Mouse (Mus musculus) heart, postnatal 0 days (tissue): ENCODE data around the gene Zmiz2. TPM values are rescaled to one million over a fixed set of nuclear protein-coding genes. Genes with fewer than 3 reads are reported as not detected.

ENCODE experiments used
- ATAC-seq: fragments of 200-750 bp; cut with Nextera tagmentation; 2 replicates; pipeline ENCODE4 v1.8.0; 2017; ENCODE audit warnings: low read depth, moderate number of reproducible peaks, moderate library complexity; ENCODE audit not compliant: insufficient read depth
- DNase-seq: peaks from one replicate; pipeline ENCODE4 v3.0.0-alpha.2; 2016; ENCODE audit warnings: low spot score
- H3K27ac ChIP-seq: fragments of 300-500 bp; sonication (generic); 2 replicates; pipeline ENCODE4 v1.5.1; 2014; ENCODE audit warnings: low read depth, mild to moderate bottlenecking
- H3K27me3 ChIP-seq: fragments of 300-500 bp; sonication (generic); 2 replicates; pipeline ENCODE4 v1.6.1; 2014; ENCODE audit warnings: low read length, mixed read lengths; ENCODE audit not compliant: control insufficient read depth, insufficient read depth
- H3K36me3 ChIP-seq: fragments of 300-500 bp; sonication (generic); replicated peaks from 2 replicates; pipeline ENCODE4 v1.6.1; 2014; ENCODE audit warnings: low read length, mixed read lengths; ENCODE audit not compliant: control insufficient read depth, insufficient read depth
- H3K4me1 ChIP-seq: fragments of 300-500 bp; sonication (generic); 2 replicates; pipeline ENCODE4 v1.6.1; 2014; ENCODE audit warnings: antibody characterized with exemption; ENCODE audit not compliant: control insufficient read depth, insufficient read depth
- H3K4me2 ChIP-seq: fragments of 300-500 bp; sonication (generic); 2 replicates; pipeline ENCODE4 v1.6.1; 2014; ENCODE audit warnings: low read depth, mild to moderate bottlenecking, low read length, moderate library complexity
- H3K4me3 ChIP-seq: fragments of 300-500 bp; sonication (generic); 2 replicates; pipeline ENCODE4 v1.5.1; 2014; ENCODE audit warnings: low read depth, low read length
- H3K9ac ChIP-seq: fragments of 300-500 bp; sonication (generic); replicated peaks from 2 replicates; pipeline ENCODE4 v1.6.1; 2014; ENCODE audit warnings: low read depth, low read length, mixed read lengths
- H3K9me3 ChIP-seq: fragments of 300-500 bp; sonication (generic); replicated peaks from 2 replicates; pipeline ENCODE4 v1.6.1; 2016; ENCODE audit warnings: low read length; ENCODE audit not compliant: control insufficient read depth
- CTCF ChIP-seq: IDR thresholded peaks from 2 replicates; pipeline ENCODE4 v1.5.1; 2016; ENCODE audit warnings: antibody characterized with exemption, control low read depth, low read depth
- EP300 ChIP-seq: IDR thresholded peaks from 2 replicates; pipeline ENCODE4 v1.6.1; 2016; ENCODE audit warnings: antibody characterized with exemption, low read depth
- WGBS: fragments of 180-500 bp; shearing (Covaris S2); extraction: QIAGEN DNeasy Blood & Tissue Kit; methylation state at CpG from one replicate; pipeline ENCODE4 v1.1.7; 2014; 5-methylcytosine and 5-hydroxymethylcytosine counted together
- polyA plus RNA-seq: library from polyadenylated mRNA; unstranded; fragments of >200 nt; fragmentation: Nextera tagmentation; extraction: Ambion mirVana; gene quantifications from 2 replicates; pipeline ENCODE4 v1.2.1, GENCODE M21; 2015
- total RNA-seq: library from RNA; depleted of rRNA; stranded (reverse); fragments of >200 nt; gene quantifications from 2 replicates; pipeline ENCODE4 v1.2.3, GENCODE M21; 2014; ENCODE audit warnings: low replicate concordance

The Zmiz2 gene
- total and polyA plus RNA-seq, 2 experiments from 2014 or later = 6.9 to 45.4 TPM

DNA sequence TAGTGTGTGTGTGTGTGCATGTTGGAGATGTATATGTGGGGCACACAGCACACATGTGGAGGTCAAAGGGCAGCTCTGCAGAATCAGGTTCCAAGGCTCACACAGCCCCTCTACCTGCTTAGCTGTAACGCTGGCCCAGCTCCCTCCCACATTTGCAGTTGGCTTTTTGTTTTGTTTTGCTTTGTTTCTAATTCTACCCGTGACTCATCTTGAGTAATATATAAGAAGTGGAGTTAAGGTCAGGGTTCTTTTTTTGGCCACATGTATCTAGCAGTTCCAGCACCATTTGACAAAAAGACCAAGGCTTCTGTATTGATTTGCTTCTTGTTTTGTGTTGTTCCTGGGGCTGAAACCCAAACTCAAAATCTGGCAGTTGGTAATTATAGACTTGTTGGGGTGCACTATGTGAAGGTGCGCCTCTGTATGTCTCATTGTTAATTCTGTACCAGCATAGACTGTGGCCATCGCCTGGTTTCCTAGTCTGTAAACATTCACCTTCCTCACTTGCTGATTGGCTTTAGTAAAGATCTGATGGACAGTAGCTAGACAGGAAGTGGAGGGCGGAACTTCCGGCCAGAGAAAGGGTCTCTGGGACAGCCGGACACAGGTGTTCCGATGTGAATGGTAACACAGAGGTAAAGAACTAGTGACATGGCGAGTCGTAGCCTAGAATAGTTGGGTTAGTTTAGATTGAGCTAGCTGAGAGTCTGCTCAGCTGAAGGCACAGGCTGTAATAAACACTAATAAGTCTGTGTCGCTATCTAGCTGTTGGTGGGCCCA is 17.3 kb upstream of the Zmiz2 start:
- no peaks in the 10 kb centered on the region for H3K36me3 ChIP-seq
- H3K4me3 ChIP-seq = no peak overlapping the region
- ATAC-seq (no peak), DNase-seq (no peak)
- no peak for TF ChIP-seq EP300
- no peak for TF ChIP-seq CTCF
- no peaks in the 10 kb centered on the region for H3K27me3 ChIP-seq
- WGBS = 85% methylated on average over 11 of the region's 11 CpGs
- H3K9me3 ChIP-seq = no peaks in the 10 kb centered on the region
- H3K9ac ChIP-seq = no peak overlapping the region
- H3K4me2 ChIP-seq = no peak overlapping the region
- H3K27ac ChIP-seq = no peak overlapping the region
- no peaks in the 10 kb centered on the region for H3K4me1 ChIP-seq

DNA sequence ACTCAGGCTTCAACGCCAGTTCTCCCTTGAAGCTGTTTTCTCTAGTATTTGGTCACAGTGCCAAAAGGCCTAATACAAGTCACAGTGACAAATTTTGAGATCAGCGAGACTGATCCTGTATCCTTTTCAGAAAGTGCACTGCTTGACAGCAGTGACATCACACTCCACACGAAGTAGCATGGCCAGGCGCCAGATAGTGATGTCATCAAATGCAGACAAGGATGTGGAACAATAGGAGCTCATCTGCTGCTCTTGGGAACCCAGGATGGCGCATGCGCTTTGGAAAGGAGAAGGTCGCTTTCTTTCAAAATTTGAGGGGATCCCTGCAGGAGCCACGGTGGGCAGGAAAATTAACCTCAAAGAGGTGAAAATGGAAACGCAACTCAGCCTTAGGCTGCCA is 16.1 kb upstream of the Zmiz2 start:
- Histone ChIP-seq H3K36me3 (no peaks in the 10 kb centered on the region), H3K27me3 (no peaks in the 10 kb centered on the region), H3K9me3 (no peaks in the 10 kb centered on the region), H3K4me3 (no peak overlapping the region), H3K9ac (no peak overlapping the region), H3K4me1 (no peaks in the 10 kb centered on the region), H3K27ac (no peak overlapping the region), H3K4me2 (no peak overlapping the region)
- ATAC-seq (no peak), DNase-seq (no peak)
- WGBS = 79% methylated on average over 9 of the region's 9 CpGs
- no peak for TF ChIP-seq CTCF
- TF ChIP-seq EP300 = no peak

DNA sequence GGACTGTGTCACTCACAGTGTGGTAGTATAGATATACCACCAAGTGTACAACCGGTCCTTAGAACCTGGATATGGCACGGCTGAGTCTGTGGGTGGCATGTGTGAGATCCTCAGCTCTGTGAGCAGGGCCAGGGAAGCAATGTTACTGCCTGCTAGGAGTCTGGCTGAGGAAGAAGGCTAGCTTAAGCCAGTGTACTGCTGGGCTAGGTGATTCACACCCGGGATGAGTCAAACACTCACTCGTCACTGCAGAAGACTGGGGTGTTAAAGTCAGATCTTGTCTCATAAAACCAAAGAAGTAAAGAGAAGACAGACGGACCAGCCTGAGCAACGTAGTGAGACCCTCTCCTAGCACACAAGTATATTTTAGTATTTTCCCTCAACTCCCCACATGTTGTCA is 8.0 kb upstream of the Zmiz2 start:
- H3K4me1 ChIP-seq = no peaks in the 10 kb centered on the region
- TF ChIP-seq EP300 = no peak
- TF ChIP-seq CTCF = no peak
- WGBS = 77% methylated on average over 6 of the region's 6 CpGs

DNA sequence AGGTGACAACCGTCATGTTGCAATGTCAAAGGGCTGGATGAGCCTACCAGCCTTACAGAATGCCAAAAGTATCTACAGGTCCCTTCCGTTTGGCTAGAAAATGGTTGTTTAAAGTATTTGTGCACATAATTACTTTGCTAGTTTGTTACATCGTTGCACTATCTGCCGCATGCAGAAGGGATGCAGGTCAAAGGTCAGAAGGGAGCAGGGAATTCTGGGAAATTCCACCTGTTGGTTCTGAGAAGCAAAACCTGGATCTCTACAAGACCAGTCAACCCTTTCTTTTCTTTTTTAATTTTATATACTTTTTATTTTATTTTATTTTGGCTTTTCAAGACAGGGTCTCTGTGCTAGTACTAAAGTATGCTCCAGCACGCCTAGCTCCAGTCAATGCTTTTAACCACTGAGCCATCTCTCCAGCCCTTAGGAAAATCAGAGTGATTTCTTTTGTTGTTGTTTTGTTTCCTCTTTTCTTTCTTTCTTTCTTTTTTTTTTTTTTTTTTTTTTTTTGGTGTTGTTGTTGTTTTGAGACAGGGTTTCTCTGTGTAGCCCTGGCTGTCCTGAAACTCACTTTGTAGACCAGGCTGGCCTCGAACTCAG is 648 bp upstream of the Zmiz2 start:
- H3K27me3 ChIP-seq = no peaks in the 10 kb centered on the region
- H3K36me3 ChIP-seq = 0 out of 2 replicates have a peak, but pooled peaks cover 6% of the 10 kb centered on the region
- 87% methylated on average over 6 of the region's 6 CpGs for WGBS
- H3K9ac ChIP-seq = no peak overlapping the region; the same call in 1 of the 2 replicates
- H3K4me3 ChIP-seq = no peak overlapping the region
- no peak for ATAC-seq
- H3K4me2 ChIP-seq = 0 out of 2 replicates have a peak overlapping the region, but pooled peaks have one; percentile 91
- no peaks in the 10 kb centered on the region for H3K9me3 ChIP-seq
- peak overlapping the region; percentile 95 for H3K27ac ChIP-seq
- no peak for TF ChIP-seq EP300
- TF ChIP-seq CTCF = no peak
- H3K4me1 ChIP-seq = peaks cover 11% of the 10 kb centered on the region
- DNase-seq = no peak

More for the DNA sequence above, 8.0 kb upstream of the Zmiz2 start:
- Histone ChIP-seq H3K27me3 (no peaks in the 10 kb centered on the region), H3K27ac (no peak overlapping the region), H3K4me3 (no peak overlapping the region), H3K9ac (no peak overlapping the region), H3K9me3 (no peaks in the 10 kb centered on the region), H3K36me3 (no peaks in the 10 kb centered on the region), H3K4me2 (no peak overlapping the region)
- ATAC-seq = no peak
- DNase-seq = no peak

DNA sequence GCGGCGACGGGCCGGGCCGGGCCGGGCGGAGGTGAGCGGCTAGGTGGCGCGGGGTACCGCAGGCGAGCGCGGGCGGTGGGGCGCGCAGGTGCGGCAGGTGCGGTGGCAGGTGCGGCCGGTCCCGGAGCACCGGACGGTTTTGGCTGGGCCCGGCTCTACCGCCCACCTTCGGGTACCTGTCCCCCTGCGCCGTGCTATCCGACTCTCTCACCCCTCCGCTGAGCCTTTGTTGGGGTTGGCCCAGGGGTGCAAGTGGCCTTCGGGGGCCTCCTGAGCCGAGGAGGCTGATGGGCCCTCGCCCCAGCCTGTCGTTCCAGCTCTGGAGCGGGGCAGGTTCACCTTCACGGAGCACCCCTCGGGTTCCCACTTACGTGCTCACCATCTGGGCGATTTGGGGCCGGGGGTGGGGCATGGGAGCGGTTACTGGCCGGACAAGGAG is 628 bp downstream of the Zmiz2 start:
- ATAC-seq = peak; percentile 19
- DNase-seq = no peak
- WGBS = 2% methylated on average over 30 of the region's 43 CpGs
- Histone ChIP-seq H3K36me3 (0 out of 2 replicates have a peak, but pooled peaks cover 6% of the 10 kb centered on the region), H3K9ac (peak overlapping the region; percentile 78), H3K4me2 (peak overlapping the region; percentile 91), H3K4me3 (peak overlapping the region; percentile 80), H3K27me3 (no peaks in the 10 kb centered on the region), H3K4me1 (peaks cover 11% of the 10 kb centered on the region), H3K27ac (peak overlapping the region; percentile 95), H3K9me3 (no peaks in the 10 kb centered on the region)
- no peak for TF ChIP-seq CTCF
- no peak for TF ChIP-seq EP300
